Comparison of ENCODE assay signal across 10 mouse cellular contexts in genomic region chr6:92014936-92015335, GRCm38 (mm10). TPM values are rescaled to one million over a fixed set of nuclear protein-coding genes. Genes with fewer than 3 reads are reported as not detected.
DNase-seq lines count a peak whose midpoint lies in the region; ATAC-seq and TF ChIP-seq lines count a peak whose summit lies in the region.
"Had no signal": no experiment of that assay in that cellular context is flagged by ENCODE, and none has a peak within 500 bp of the region (broad histone marks: within the 10 kb centered on the region; RNA-seq: fewer than 3 reads in every experiment).

No protein-coding gene starts in this region.

- no peak for ATAC-seq in heart, embryonic 16.5 days (replicated peaks; ENCODE audit: extremely low read depth, insufficient read depth, low FRiP score)

- no peak overlapping the region for H3K4me2 ChIP-seq in heart, embryonic 16.5 days (ENCODE audit: low read depth, low read length)
- H3K4me2 ChIP-seq: midbrain, embryonic 12.5 days had no signal

- no peak overlapping the region for H3K9ac ChIP-seq in heart, embryonic 16.5 days (ENCODE audit: low read length)
- H3K9ac ChIP-seq: midbrain, embryonic 12.5 days had no signal

- peak; percentile 50 for DNase-seq in ES-CJ7 (ENCODE audit: low read depth, low spot score)
- no peak for DNase-seq in limb, embryonic 10.5 days (ENCODE audit: low spot score)
- no peak for DNase-seq in testis, postnatal 10 days (ENCODE audit: low spot score)
- no peak for DNase-seq in layer of hippocampus, adult 11-12 months (ENCODE audit: low spot score)
- no peak for DNase-seq in layer of hippocampus, adult 8-10 months (ENCODE audit: low spot score in 2 of 2)
- DNase-seq: cerebellum, postnatal 36 days; retina, postnatal 1 day had no signal

- no peak for TF ChIP-seq CTCF in E14TG2a.4 (conservative IDR thresholded peaks at IDR 0.05; ENCODE audit: low read length)

- peak overlapping the region; percentile 37 for H3K4me3 ChIP-seq in E14TG2a.4 (replicated peaks; ENCODE audit: low read length)
- H3K4me3 ChIP-seq in heart, embryonic 16.5 days (ENCODE audit: low read length), result no peak overlapping the region
- H3K4me3 ChIP-seq in limb, embryonic 10.5 days, result no peak overlapping the region
- H3K4me3 ChIP-seq: midbrain, embryonic 12.5 days had no signal

- H3K27me3 ChIP-seq in E14TG2a.4 (ENCODE audit: insufficient read depth, low read length), result no peaks in the 10 kb centered on the region
- no peaks in the 10 kb centered on the region for H3K27me3 ChIP-seq in heart, embryonic 16.5 days (ENCODE audit: control insufficient read depth, insufficient read depth, low read length)
- no peaks in the 10 kb centered on the region for H3K27me3 ChIP-seq in limb, embryonic 10.5 days (ENCODE audit: low read depth, poor library complexity, severe bottlenecking)
- H3K27me3 ChIP-seq: midbrain, embryonic 12.5 days had no signal

- H3K36me3 ChIP-seq in E14TG2a.4 (ENCODE audit: insufficient read depth, low read length), result no peaks in the 10 kb centered on the region
- H3K36me3 ChIP-seq in heart, embryonic 16.5 days (ENCODE audit: control insufficient read depth, insufficient read depth), result no peaks in the 10 kb centered on the region
- no peaks in the 10 kb centered on the region for H3K36me3 ChIP-seq in limb, embryonic 10.5 days
- H3K36me3 ChIP-seq: midbrain, embryonic 12.5 days had no signal

- WGBS in heart, embryonic 16.5 days, result 59% methylated on average over 7 of the region's 7 CpGs
- 74% methylated on average over 7 of the region's 7 CpGs for WGBS in limb, embryonic 10.5 days

- peaks cover 26% of the 10 kb centered on the region for H3K4me1 ChIP-seq in E14TG2a.4 (replicated peaks; ENCODE audit: low read depth, low read length)
- 0 out of 2 replicates have a peak, but pooled peaks cover 5% of the 10 kb centered on the region for H3K4me1 ChIP-seq in heart, embryonic 16.5 days (ENCODE audit: control insufficient read depth, insufficient read depth, low read length)
- H3K4me1 ChIP-seq in limb, embryonic 10.5 days, result peaks cover 18% of the 10 kb centered on the region
- H3K4me1 ChIP-seq: midbrain, embryonic 12.5 days had no signal

- H3K9me3 ChIP-seq in E14TG2a.4 (ENCODE audit: low read length), result no peaks in the 10 kb centered on the region
- H3K9me3 ChIP-seq in heart, embryonic 16.5 days (replicated peaks; ENCODE audit: control insufficient read depth, low read length), result no peaks in the 10 kb centered on the region
- no peaks in the 10 kb centered on the region for H3K9me3 ChIP-seq in limb, embryonic 10.5 days (replicated peaks)
- H3K9me3 ChIP-seq: midbrain, embryonic 12.5 days had no signal

- H3K27ac ChIP-seq in heart, embryonic 16.5 days (ENCODE audit: low read length), result peak overlapping the region; percentile 23; the same call in 1 of the 2 replicates
- H3K27ac ChIP-seq in limb, embryonic 10.5 days, result peak overlapping the region; percentile 39; the same call in 1 of the 2 replicates
- H3K27ac ChIP-seq: midbrain, embryonic 12.5 days had no signal

RNA-seq across cellular contexts. Expression of gene Fgd5, which starts 36.3 kb away (rescaled TPM):
- 13.0 and 15.2 TPM in 2 replicates for polyA plus RNA-seq in heart, embryonic 16.5 days (2015; fragmentation: Nextera tagmentation; extraction: Ambion mirVana)
- polyA plus RNA-seq in limb, embryonic 10.5 days (2016; fragmentation: Nextera tagmentation; extraction: Ambion mirVana), result 7.0 and 8.0 TPM in 2 replicates
- 1 to 10 TPM; 4.0 to 6.0 (median 5.4) TPM for total RNA-seq in layer of hippocampus, adult 8-10 months (2022)
